Mouse (Mus musculus): ENCODE results near the gene Tecpr1. TPM values are rescaled to one million over a fixed set of nuclear protein-coding genes. Genes with fewer than 3 reads are reported as not detected.

The Tecpr1 gene
- polyA plus RNA-seq, 1 experiment from 2014 or later = 19.9 TPM

DNA sequence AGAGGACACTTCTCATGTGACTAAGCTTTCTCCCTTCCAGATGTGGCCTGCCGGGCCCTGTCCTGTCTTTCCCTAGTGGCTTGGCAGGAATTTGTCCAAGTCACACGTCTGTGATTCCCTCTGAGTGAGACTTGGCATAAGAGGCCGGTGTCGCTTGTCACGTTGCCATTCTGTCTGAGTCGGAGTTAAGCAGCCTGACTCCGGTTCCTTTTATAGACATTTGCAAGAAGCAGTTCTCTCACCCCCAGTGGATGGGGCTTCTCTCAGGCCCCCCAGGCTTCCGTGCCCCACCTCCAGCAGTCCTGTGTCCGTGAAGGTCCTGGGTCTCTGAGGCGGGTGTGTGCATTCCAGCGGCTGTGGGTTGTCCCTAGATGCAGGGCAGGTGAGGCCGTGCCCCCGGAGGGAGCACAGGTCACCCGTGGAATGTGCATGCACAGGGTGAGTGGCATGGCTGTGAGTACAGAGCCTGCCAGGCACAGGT lies 34.8 kb upstream of the Tecpr1 start:
- DNase-seq (ENCODE audit: extremely low spot score, low spot score) = no peak
- peak overlapping the region; percentile 99 for H3K4me3 ChIP-seq
- H3K9me3 ChIP-seq = no peaks in the 10 kb centered on the region
- 39% methylated on average over 14 of the region's 14 CpGs for WGBS
- H3K27me3 ChIP-seq (ENCODE audit: poor library complexity, severe bottlenecking) = no peaks in the 10 kb centered on the region
- peaks cover 63% of the 10 kb centered on the region for H3K4me1 ChIP-seq
- H3K36me3 ChIP-seq (replicated peaks) = peaks cover 59% of the 10 kb centered on the region
- peak overlapping the region; percentile 98 for H3K27ac ChIP-seq

DNA sequence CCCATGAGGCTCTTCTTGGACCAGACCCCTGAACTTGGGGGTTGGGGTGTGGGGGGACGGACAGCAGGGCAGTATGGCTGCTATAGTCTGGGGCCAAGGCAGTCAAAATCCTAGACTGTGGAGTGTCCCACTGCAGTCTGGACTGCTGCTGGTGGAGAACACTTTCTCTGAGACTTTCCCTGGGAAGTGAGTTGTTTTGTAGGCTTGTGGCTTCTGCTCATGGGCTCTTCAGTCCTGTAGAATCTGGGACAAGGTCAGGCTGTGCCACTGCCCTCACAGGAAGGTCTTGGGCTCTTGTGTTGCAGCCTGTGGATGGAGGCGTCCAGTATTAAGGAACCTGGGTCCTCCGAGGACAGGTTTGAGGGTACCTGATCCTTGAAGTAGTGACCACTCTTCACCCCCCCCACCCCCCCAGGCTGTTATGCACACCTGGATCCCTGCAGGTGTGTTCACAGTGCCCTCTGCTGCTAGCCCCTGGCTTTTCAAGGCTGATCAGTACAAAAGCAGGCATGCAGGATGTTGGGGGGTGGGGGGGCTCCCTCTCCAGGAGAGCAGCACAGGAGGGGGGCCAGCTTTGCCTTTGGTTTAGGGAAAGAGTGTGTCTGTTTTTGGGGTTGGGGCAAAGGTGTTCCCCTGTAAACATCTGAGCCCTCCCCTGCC lies 34.2 kb upstream of the Tecpr1 start:
- Histone ChIP-seq H3K4me1 (peaks cover 63% of the 10 kb centered on the region), H3K9me3 (no peaks in the 10 kb centered on the region), H3K36me3 (replicated peaks) (peaks cover 54% of the 10 kb centered on the region)

DNA sequence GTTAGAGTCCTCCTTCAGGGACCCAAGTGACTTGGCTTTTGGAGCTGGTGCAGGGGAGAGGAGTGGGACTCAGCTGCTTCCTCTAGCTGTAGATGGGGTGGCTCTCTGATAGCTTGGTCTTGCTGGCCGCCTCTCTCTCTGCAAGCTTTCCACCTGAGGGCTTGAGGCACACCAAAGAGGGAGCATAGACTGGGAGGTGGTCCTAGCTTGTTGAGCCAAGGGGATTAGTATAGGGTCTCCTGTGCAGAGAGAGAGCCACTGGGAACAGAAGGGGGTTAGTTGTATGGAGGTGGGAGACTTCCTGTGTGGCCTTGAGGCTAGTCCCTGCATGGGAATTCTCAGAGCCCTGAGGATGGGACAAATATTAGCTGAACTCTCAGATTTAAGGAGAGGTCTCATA lies 33.5 kb upstream of the Tecpr1 start:
- no peaks in the 10 kb centered on the region for H3K9me3 ChIP-seq
- WGBS = 48% methylated on average over 1 of the region's 1 CpGs
- no peaks in the 10 kb centered on the region for H3K27me3 ChIP-seq (ENCODE audit: poor library complexity, severe bottlenecking)
- DNase-seq (ENCODE audit: extremely low spot score, low spot score) = peak; percentile 26
- H3K4me3 ChIP-seq = peak overlapping the region; percentile 99
- peaks cover 60% of the 10 kb centered on the region for H3K4me1 ChIP-seq
- H3K36me3 ChIP-seq (replicated peaks) = peaks cover 49% of the 10 kb centered on the region
- H3K27ac ChIP-seq = peak overlapping the region; percentile 98

More for the DNA sequence above, 34.2 kb upstream of the Tecpr1 start:
- WGBS = 78% methylated on average over 3 of the region's 3 CpGs
- H3K27ac ChIP-seq = peak overlapping the region; percentile 98
- H3K27me3 ChIP-seq (ENCODE audit: poor library complexity, severe bottlenecking) = no peaks in the 10 kb centered on the region
- no peak for DNase-seq (ENCODE audit: extremely low spot score, low spot score)
- H3K4me3 ChIP-seq = peak overlapping the region; percentile 99

DNA sequence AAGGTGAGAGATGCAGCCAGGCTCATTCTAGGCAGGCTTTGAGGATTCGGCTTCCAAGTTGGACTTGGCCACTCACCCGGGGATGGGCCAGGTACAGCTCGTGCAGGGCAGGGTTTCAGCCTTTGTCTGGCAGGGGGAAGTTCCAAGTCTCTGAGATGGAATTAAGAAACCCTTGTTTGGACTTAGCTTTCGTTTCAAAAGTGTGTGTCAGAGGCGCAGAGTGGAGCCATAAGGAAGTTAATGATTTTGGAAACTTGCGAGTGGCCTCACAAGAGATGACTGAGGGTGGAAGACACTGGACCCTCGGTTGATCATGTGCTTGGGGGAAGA lies 33.1 kb upstream of the Tecpr1 start:
- WGBS = 19% methylated on average over 7 of the region's 7 CpGs
- Histone ChIP-seq H3K27ac (peak overlapping the region; percentile 98), H3K4me3 (peak overlapping the region; percentile 99), H3K9me3 (no peaks in the 10 kb centered on the region), H3K4me1 (peaks cover 56% of the 10 kb centered on the region), H3K27me3 (ENCODE audit: poor library complexity, severe bottlenecking) (no peaks in the 10 kb centered on the region), H3K36me3 (replicated peaks) (peaks cover 46% of the 10 kb centered on the region)
- DNase-seq (ENCODE audit: extremely low spot score, low spot score) = no peak

DNA sequence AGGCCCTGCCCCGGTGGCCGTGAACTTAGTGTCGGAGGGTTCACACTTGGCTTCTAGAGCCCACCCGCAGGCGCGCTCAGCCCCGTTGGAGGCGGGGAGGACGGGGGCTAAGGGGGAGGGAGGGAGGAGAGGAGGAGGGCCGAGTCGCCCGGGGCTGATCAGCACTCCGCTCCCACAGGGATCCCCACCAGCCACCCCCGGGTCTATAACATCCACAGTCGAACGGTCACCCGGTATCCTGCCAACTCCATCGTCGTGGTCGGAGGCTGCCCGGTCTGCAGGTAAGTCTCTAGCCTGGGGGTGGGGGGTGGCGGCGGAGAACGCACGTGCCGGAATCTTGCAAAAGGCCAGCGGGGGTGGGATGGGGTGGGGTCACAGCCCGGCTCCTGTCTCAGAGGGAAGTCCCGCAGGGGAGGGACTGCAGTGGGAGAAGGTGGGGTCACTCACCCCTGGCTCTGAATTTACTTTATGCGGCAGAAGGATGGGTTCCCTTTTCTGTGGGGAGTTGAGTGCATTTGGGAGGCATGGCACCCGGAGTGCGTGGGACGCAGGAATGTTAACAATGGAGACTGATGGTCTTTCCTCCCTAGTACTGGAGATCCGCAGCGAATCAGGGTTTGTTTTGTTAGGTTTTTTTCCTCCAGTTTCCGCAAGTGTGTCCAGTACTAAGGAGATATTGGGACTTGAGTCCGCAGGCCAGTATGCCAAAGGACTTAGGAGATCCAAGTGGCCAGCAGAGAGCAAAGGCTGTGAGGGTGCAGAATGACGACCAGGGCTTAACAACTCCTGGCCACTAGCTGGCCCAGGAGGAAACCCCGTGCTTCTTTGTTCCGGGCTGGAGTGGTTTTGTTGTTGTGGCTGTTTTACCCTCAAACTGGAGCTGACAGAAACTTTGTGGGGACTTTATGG lies 32.5 kb upstream of the Tecpr1 start:
- H3K27me3 ChIP-seq (ENCODE audit: poor library complexity, severe bottlenecking) = no peaks in the 10 kb centered on the region
- peaks cover 39% of the 10 kb centered on the region for H3K36me3 ChIP-seq (replicated peaks)
- peak overlapping the region; percentile 98 for H3K27ac ChIP-seq
- peaks cover 51% of the 10 kb centered on the region for H3K4me1 ChIP-seq
- no peaks in the 10 kb centered on the region for H3K9me3 ChIP-seq
- peak overlapping the region; percentile 99 for H3K4me3 ChIP-seq
- under 1% methylated on average over 40 of the region's 40 CpGs for WGBS
- peak; percentile 72 for DNase-seq (ENCODE audit: extremely low spot score, low spot score)

DNA sequence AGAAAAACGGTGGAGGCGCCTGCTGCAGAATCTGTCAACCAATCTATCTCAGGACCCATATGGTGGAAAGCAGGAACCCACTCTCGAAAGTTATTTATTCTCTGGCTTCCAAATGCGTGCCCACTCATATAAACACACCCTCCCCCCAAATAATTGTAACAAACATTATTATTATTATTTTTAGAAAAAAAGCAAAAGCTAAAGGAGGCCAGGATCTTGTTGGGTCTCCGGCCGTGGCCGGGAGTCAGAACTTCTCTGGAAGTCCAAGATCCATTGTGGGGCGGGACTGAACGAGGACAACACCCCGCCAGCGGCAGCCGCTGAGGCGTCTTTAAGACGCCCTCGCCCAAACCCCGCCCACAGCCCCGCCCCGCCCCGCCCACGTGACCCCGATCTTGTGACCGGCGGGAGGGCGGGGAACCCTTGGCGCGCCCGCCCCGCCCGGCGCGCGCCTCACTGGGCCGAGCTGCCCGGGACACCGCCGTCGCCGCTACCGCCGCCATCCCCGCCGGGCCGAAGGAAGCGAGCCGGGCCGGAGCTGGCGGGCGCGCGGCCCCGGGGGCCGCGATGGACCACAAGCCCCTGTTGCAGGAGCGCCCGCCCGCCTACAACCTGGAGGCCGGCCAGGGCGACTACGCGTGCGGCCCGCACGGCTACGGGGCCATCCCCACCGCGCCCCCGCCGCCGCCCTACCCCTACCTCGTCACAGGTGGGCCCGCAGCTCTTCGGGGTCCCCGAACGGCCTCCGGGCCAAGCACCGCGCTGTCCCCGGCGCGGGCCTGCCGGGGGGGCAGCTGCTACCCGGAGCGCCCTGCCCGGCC lies 31.6 kb upstream of the Tecpr1 start:
- H3K9me3 ChIP-seq = peaks cover 8% of the 10 kb centered on the region
- H3K27ac ChIP-seq = peak overlapping the region; percentile 98
- no peaks in the 10 kb centered on the region for H3K27me3 ChIP-seq (ENCODE audit: poor library complexity, severe bottlenecking)
- peaks cover 31% of the 10 kb centered on the region for H3K36me3 ChIP-seq (replicated peaks)
- peaks cover 45% of the 10 kb centered on the region for H3K4me1 ChIP-seq
- under 1% methylated on average over 71 of the region's 84 CpGs for WGBS
- peak; percentile 92 for DNase-seq (ENCODE audit: extremely low spot score, low spot score)
- peak overlapping the region; percentile 99 for H3K4me3 ChIP-seq

DNA sequence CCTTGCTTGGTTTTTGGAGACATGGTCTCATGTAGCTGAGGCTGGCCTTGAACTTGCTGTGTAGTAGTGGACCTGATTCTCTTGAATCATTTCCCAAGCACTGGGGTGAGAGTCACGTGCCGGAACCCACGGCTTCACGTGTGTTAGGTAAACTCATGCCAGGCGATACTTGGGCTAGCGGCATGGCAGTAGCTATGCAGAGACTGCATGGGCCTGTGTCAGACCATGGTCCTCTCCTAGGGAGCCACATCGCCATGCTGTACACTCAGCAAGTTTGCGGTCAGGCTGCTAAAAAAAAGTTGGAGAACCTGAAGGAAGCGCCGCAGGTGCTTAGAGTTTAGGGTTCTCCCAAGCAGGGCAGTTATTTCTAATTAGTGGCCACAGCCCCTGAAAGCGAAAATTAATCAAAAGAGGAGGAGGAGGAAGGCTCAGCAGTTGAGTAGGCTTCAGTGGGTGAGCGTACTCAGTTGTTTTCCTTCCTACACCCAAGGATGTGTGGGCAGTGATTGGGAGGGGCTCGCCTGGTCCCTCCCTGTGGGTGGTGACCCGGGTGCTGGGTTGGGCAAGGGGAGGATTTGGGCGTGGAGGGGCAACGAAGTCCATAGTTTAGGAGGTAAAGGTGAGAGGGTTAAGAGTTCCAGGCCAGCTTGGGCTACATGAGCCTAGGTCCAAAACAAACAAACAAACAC lies 30.9 kb upstream of the Tecpr1 start:
- Histone ChIP-seq H3K4me1 (peaks cover 41% of the 10 kb centered on the region), H3K4me3 (peak overlapping the region; percentile 99), H3K27me3 (ENCODE audit: poor library complexity, severe bottlenecking) (no peaks in the 10 kb centered on the region), H3K9me3 (peaks cover 10% of the 10 kb centered on the region), H3K27ac (peak overlapping the region; percentile 98), H3K36me3 (replicated peaks) (peaks cover 23% of the 10 kb centered on the region)
- DNase-seq (ENCODE audit: extremely low spot score, low spot score) = no peak
- WGBS = 60% methylated on average over 16 of the region's 16 CpGs

DNA sequence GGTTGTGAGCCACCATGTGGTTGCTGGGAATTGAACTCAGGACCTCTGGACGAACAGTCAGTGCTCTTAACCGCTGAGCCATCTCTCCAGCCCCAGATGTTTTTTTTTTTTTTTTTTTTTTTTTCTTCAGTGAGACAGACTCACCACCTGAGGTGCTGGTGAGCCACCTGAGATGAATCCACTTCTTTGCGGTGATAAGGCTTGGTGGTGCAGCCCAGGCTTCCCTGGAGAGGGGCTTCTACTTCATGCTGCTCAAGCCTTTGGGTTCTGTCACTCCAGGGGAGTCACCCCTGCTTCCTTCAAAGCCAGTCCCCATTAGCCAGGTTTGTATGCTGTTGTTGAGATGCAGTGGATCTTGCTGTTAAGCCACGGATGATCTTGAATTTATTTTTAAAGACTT lies 29.8 kb upstream of the Tecpr1 start:
- no peak overlapping the region for H3K4me3 ChIP-seq
- H3K36me3 ChIP-seq (replicated peaks) = peaks cover 13% of the 10 kb centered on the region
- 82% methylated on average over 4 of the region's 4 CpGs for WGBS
- no peak overlapping the region for H3K27ac ChIP-seq
- H3K4me1 ChIP-seq = peaks cover 30% of the 10 kb centered on the region
- no peak for DNase-seq (ENCODE audit: extremely low spot score, low spot score)
- H3K9me3 ChIP-seq = peaks cover 10% of the 10 kb centered on the region
- H3K27me3 ChIP-seq (ENCODE audit: poor library complexity, severe bottlenecking) = no peaks in the 10 kb centered on the region

DNA sequence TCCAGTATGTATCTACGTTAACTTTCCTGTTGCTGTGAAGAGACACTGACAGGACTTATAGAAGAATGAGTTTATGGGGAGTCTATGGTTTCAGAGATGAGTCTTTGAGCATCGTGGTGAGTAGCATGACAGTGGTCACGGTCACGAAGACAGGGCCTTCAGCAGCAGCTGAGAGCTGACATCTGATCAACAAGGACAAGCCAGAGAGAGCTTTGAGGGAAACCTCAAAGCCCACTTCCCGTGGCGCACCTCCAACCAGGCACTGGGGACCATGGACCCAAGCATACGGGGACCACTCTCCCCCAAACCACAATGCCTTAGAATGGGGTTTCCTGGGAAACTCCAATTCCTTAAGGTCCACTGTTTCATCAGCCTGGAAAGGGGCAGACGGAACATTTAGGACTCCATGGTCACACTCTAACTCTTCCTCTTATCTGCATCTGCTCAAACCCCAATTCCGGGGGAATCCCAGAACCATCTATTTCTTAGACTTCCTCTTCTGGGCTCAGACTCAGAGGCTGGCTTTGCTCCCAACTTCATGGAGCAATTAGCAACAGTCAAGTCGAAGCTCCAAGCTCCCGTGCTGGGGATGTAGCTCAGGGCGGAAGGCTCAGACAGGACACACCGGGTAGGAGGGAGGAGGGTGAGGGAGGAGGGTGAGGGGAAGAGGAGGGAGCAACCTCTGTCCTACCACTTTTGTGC lies 28.6 kb upstream of the Tecpr1 start:
- H3K4me1 ChIP-seq = peaks cover 19% of the 10 kb centered on the region
- H3K9me3 ChIP-seq = peaks cover 10% of the 10 kb centered on the region
- no peak for DNase-seq (ENCODE audit: extremely low spot score, low spot score)
- WGBS = 89% methylated on average over 13 of the region's 13 CpGs
- H3K4me3 ChIP-seq = no peak overlapping the region
- H3K36me3 ChIP-seq (replicated peaks) = peaks cover under 1% of the 10 kb centered on the region; the same call in 1 of the 2 replicates
- no peaks in the 10 kb centered on the region for H3K27me3 ChIP-seq (ENCODE audit: poor library complexity, severe bottlenecking)
- no peak overlapping the region for H3K27ac ChIP-seq

DNA sequence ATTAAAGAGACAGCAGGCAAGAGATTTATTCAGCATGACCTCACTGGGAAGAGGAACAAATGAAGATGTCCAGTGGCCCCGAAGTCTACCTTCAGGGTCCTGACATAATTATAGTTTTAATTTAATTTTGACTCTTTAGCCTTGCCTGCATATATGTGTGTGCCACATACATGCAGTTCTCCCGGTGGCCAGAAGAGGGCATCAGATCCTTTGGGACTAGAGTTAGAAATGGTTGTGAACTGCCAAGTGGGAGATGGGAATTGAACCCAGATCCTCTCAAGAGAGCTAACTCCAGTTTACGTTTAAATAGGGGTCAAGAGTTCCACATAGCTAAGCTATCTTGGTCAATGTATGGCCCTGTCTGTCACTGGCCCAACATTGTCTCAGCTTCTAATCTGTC lies 26.5 kb upstream of the Tecpr1 start:
- Histone ChIP-seq H3K36me3 (replicated peaks) (no peaks in the 10 kb centered on the region), H3K4me1 (peaks cover 9% of the 10 kb centered on the region), H3K27ac (no peak overlapping the region), H3K27me3 (ENCODE audit: poor library complexity, severe bottlenecking) (no peaks in the 10 kb centered on the region), H3K9me3 (peaks cover 10% of the 10 kb centered on the region), H3K4me3 (no peak overlapping the region)
- WGBS = 87% methylated on average over 3 of the region's 3 CpGs
- DNase-seq (ENCODE audit: extremely low spot score, low spot score) = no peak

DNA sequence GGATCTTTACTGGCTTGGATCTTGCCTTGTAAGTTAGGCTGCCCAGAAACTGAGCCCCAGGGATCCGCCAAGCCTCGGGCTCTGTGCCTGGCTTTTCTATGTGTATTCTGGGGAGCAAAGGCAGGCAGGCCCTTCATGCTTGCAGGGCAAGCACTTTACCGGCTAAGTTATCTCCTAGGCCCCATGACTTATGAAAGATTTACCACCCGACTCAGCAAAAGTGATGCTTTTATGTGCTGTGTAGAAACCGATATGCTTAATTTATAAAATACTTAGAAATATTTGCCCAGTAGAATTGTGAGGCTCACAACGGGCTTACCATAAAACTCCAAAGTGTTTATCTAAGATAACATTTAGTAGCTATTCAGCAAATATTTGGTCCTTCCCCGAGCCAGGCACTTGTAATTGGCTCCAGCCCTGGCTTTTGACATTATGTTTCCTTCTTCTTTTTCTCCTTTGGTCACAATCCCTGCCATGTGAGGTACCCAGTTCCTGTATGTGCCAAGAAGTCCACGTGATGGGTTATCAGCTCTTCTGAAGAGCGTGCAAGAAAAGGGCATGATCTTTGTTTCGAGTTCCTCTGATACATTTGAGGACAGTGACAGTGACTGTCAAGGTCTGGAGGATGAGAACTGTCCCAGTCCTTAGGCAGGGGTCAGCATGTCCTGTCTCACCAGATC lies 24.6 kb upstream of the Tecpr1 start:
- H3K27me3 ChIP-seq (ENCODE audit: poor library complexity, severe bottlenecking) = no peaks in the 10 kb centered on the region
- 88% methylated on average over 10 of the region's 10 CpGs for WGBS
- no peak overlapping the region for H3K27ac ChIP-seq
- DNase-seq (ENCODE audit: extremely low spot score, low spot score) = no peak
- no peaks in the 10 kb centered on the region for H3K4me1 ChIP-seq
- H3K36me3 ChIP-seq (replicated peaks) = no peaks in the 10 kb centered on the region
- H3K9me3 ChIP-seq = peaks cover 10% of the 10 kb centered on the region
- H3K4me3 ChIP-seq = no peak overlapping the region
